Mouse (Mus musculus): ENCODE data around the gene Kcnj11. TPM values are rescaled to one million over a fixed set of nuclear protein-coding genes. Genes with fewer than 3 reads are reported as not detected.
A peak's percentile ranks its signal among the peaks of the same experiment; 100 is the strongest.

Kcnj11 gene
- polyA plus RNA-seq, 1 experiment from 2014 or later = 2.6 TPM

DNA sequence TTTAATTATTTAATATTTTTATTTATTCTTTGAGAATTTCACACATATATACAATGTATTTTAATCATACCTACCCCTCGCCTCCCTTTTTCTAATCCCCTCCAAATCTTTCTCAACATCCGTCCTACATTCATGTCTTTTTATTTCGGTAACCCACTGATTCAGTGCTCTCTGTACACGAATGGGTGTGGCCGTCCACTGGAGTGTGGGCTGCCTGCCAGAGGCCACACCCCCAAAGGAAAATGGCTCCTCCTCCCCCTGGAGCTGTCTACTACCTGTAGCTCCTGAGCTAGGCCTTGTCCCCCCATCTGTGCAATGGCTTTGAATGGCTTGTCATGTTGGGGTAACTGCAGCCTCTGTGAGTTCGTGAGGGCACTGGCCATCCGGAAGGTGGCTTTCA lies 23.7 kb downstream of the Kcnj11 start:
- H3K9ac ChIP-seq = no peak overlapping the region
- H3K27ac ChIP-seq = no peak overlapping the region
- no peak overlapping the region for H3K4me3 ChIP-seq
- 89% methylated on average over 7 of the region's 7 CpGs for WGBS
- peaks cover 9% of the 10 kb centered on the region; the same call in 1 of the 2 replicates for H3K4me1 ChIP-seq
- peaks cover 95% of the 10 kb centered on the region for H3K36me3 ChIP-seq (ENCODE audit: poor library complexity, severe bottlenecking)
- no peak overlapping the region for H3K4me2 ChIP-seq
- H3K27me3 ChIP-seq = no peaks in the 10 kb centered on the region
- ATAC-seq = no peak
- no peaks in the 10 kb centered on the region for H3K9me3 ChIP-seq (replicated peaks)

DNA sequence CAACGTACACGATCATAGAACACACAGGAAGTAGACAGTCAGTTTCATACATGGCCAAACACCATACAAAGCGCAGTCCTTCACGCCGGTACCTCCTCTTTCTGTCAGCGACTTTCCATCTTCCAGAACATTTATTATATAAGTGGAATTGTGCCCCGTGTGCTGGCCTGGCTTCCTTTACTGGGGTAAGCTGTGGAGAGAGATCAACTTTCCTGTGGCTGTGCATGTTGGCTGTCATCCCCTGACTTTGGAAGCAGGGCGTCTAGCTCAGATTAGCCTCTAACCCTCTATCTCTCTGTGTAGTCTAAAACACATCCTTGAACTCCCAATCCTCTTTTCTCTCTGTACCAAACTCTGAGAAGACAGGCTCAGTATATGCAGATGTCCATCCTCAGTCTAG lies 31.7 kb downstream of the Kcnj11 start:
- ATAC-seq = no peak
- Histone ChIP-seq H3K27ac (no peak overlapping the region), H3K4me2 (no peak overlapping the region), H3K27me3 (no peaks in the 10 kb centered on the region), H3K4me1 (no peaks in the 10 kb centered on the region), H3K36me3 (ENCODE audit: poor library complexity, severe bottlenecking) (peaks cover 95% of the 10 kb centered on the region), H3K9ac (no peak overlapping the region), H3K9me3 (replicated peaks) (no peaks in the 10 kb centered on the region), H3K4me3 (no peak overlapping the region)
- 93% methylated on average over 8 of the region's 8 CpGs for WGBS

DNA sequence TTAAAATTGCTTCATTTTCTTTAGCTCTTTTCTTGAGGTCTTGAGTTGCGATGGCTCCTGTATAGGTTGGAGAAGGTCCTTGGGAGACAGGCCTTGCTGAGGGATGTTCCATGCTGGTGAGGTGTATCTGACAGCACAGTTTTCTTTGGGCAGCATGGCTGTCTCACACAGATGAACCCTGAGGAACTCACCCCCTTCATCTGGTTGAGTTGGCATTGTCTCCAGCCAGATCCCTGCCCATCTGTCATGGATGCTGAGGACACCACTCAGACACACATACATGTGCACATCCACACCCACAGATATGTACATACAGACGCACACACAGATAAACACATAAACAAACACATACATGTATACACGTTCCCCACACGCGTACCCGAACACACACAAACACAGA lies 37.3 kb downstream of the Kcnj11 start:
- Histone ChIP-seq H3K4me1 (no peaks in the 10 kb centered on the region), H3K9ac (no peak overlapping the region), H3K36me3 (ENCODE audit: poor library complexity, severe bottlenecking) (peaks cover 90% of the 10 kb centered on the region), H3K27me3 (no peaks in the 10 kb centered on the region), H3K4me2 (no peak overlapping the region), H3K27ac (no peak overlapping the region), H3K9me3 (replicated peaks) (no peaks in the 10 kb centered on the region), H3K4me3 (no peak overlapping the region)
- whole genome bisulfite sequencing = 95% methylated on average over 6 of the region's 6 CpGs
- no peak for ATAC-seq

DNA sequence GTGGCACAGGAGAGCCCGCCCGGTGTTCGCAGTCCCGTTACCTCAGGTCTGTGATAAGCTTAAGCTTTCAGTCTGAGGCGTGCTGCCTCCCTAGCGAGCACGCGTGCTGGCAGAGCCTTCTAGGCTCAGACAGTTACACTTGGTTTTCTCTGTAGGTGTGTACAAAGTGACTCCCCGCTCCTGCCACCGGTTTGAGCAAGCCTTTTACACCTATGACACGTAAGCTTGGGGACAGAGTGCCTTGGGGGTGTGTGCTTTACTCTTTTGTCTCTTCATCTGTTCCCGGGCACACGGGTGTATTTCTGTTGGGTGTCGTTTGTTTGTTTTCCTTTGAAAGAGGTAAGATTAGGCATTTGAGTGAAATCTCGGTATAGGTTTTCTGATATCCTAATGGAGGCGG lies 39.0 kb downstream of the Kcnj11 start:
- Histone ChIP-seq H3K4me2 (no peak overlapping the region), H3K9me3 (replicated peaks) (no peaks in the 10 kb centered on the region), H3K36me3 (ENCODE audit: poor library complexity, severe bottlenecking) (peaks cover 90% of the 10 kb centered on the region), H3K4me3 (no peak overlapping the region), H3K9ac (no peak overlapping the region), H3K27ac (no peak overlapping the region), H3K4me1 (no peaks in the 10 kb centered on the region), H3K27me3 (no peaks in the 10 kb centered on the region)
- 94% methylated on average over 16 of the region's 16 CpGs for WGBS
- no peak for ATAC-seq

DNA sequence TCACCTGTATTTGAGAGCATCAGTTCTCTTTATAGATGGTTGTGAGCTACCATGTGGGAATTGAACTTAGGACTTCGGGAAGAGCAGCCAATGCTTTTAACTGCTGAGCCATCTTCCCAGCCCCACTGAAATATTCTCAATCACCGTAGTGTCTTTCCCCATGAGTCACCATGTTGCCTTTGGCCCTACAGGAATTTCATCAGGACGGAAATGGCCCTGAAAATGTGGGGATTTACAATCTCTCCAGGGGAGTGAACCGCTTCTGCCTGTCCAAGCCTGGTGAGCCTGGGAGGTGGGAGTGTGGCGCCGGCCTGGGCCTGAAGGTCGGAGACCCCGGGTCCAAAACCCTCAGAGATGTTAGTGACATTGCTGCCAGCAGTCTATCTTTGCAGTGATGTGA lies 39.9 kb downstream of the Kcnj11 start:
- no peak overlapping the region for H3K9ac ChIP-seq
- no peak for ATAC-seq
- no peaks in the 10 kb centered on the region for H3K4me1 ChIP-seq
- H3K4me3 ChIP-seq = no peak overlapping the region
- H3K36me3 ChIP-seq (ENCODE audit: poor library complexity, severe bottlenecking) = peaks cover 88% of the 10 kb centered on the region
- H3K27me3 ChIP-seq = no peaks in the 10 kb centered on the region
- WGBS = 95% methylated on average over 8 of the region's 8 CpGs
- no peaks in the 10 kb centered on the region for H3K9me3 ChIP-seq (replicated peaks)
- no peak overlapping the region for H3K27ac ChIP-seq
- no peak overlapping the region for H3K4me2 ChIP-seq

DNA sequence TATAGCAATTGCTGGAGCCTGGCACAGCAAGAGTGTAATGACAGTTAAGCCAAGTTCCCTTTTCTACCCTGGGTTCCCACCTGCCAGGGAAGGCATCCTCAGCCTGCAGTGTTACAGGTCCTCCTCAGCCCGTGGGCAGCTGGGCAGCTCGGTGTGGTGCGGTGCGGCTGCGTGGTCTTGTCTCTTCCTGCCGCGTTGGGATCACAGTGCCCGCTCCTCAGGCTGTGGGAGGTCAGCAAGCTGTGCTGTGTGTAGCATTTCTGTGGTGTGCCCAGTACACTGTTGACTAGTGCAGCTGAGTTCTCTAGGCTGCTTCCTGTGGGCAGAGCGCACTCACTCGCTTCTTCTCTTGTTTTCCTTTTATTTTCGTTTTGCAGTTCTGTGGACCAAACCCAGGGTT lies 41.7 kb downstream of the Kcnj11 start:
- no peak overlapping the region for H3K4me3 ChIP-seq
- H3K4me2 ChIP-seq = no peak overlapping the region
- WGBS = 93% methylated on average over 11 of the region's 11 CpGs
- H3K4me1 ChIP-seq = no peaks in the 10 kb centered on the region
- ATAC-seq = no peak
- no peaks in the 10 kb centered on the region for H3K9me3 ChIP-seq (replicated peaks)
- peaks cover 92% of the 10 kb centered on the region for H3K36me3 ChIP-seq (ENCODE audit: poor library complexity, severe bottlenecking)
- no peak overlapping the region for H3K27ac ChIP-seq
- no peaks in the 10 kb centered on the region for H3K27me3 ChIP-seq
- no peak overlapping the region for H3K9ac ChIP-seq

DNA sequence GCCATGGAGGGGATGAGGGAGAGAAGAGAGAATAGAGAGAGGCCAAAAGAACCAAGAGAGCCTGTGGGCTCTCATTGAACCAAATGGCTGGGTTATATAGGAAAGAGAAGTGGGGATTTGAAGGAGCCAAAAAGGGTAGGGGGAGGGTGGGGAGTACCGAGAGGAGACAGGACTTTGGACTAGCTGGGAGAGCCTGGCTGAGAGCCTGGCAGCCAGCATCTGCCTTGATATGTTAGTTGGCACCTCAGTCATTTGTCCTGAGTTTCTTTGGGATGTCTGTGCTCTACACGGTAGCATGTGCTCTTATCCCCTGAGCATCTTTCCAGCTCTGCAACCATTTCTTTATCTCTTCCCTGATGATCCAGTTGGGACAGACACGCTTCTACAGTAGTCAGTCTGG lies 47.0 kb downstream of the Kcnj11 start:
- no peak overlapping the region for H3K27ac ChIP-seq
- no peak overlapping the region for H3K4me2 ChIP-seq
- H3K27me3 ChIP-seq = no peaks in the 10 kb centered on the region
- H3K9me3 ChIP-seq (replicated peaks) = no peaks in the 10 kb centered on the region
- ATAC-seq = no peak
- H3K9ac ChIP-seq = no peak overlapping the region
- H3K4me3 ChIP-seq = no peak overlapping the region
- 83% methylated on average over 3 of the region's 3 CpGs for WGBS
- peaks cover 82% of the 10 kb centered on the region for H3K36me3 ChIP-seq (ENCODE audit: poor library complexity, severe bottlenecking)
- no peaks in the 10 kb centered on the region for H3K4me1 ChIP-seq

DNA sequence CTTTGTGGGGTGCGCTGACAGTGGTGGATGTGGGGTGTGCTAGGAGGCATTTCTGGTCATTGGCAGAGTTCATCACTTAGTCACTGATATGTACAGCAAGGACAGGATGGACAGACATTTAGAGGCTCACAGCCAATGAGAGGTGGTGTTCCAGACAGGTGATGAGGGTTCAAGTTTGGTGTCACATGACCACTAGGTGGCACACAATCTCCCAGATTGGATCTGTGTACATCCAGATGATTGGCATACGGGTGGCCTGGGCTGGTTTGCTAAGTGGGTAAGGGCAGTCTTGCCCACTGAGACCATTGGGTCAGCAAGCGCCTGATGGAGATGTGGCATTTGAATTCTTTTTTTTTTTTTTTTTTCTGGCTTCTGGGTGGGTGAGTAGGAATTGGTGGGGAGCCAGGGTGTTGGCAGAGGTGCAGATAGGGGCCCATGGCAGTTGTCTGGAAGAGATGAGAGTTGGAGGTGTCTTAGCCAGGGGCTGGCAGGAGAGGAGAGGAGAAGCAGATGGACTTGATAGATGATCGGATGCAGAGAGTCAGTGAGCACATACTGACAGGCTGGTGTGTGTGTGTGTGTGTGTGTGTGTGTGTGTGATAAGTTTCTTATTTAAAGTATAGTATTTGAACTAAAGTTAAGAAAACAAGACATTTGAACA lies 48.3 kb downstream of the Kcnj11 start:
- Histone ChIP-seq H3K27ac (no peak overlapping the region), H3K4me1 (no peaks in the 10 kb centered on the region), H3K9ac (no peak overlapping the region), H3K36me3 (ENCODE audit: poor library complexity, severe bottlenecking) (peaks cover 82% of the 10 kb centered on the region), H3K4me2 (no peak overlapping the region), H3K27me3 (no peaks in the 10 kb centered on the region), H3K9me3 (replicated peaks) (no peaks in the 10 kb centered on the region), H3K4me3 (no peak overlapping the region)
- ATAC-seq = peak; percentile 41; the same call in 1 of the 2 replicates
- WGBS = 89% methylated on average over 4 of the region's 4 CpGs

DNA sequence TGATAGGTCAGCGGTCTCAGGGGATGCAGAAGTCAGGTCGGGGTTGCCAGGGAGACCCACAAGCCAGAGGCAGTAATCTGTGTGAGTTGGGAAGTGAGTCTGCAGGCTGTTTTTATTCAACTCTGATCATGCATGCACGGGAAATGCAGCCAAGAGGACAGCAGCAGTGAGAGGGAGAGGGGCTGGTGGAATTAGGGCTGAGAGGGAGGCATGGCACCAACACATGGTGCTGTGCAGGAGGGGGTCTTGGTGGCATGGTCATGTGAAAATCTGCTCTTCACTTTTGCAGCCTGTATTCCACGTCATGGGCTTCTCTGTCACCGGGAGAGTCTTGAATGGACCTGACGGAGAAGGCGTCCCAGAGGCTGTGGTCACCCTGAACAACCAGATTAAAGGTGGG lies 50.6 kb downstream of the Kcnj11 start:
- H3K9ac ChIP-seq = no peak overlapping the region
- H3K36me3 ChIP-seq (ENCODE audit: poor library complexity, severe bottlenecking) = peaks cover 82% of the 10 kb centered on the region
- no peaks in the 10 kb centered on the region for H3K9me3 ChIP-seq (replicated peaks)
- WGBS = 78% methylated on average over 7 of the region's 7 CpGs
- H3K27me3 ChIP-seq = no peaks in the 10 kb centered on the region
- no peaks in the 10 kb centered on the region for H3K4me1 ChIP-seq
- no peak overlapping the region for H3K4me2 ChIP-seq
- H3K27ac ChIP-seq = no peak overlapping the region
- no peak overlapping the region for H3K4me3 ChIP-seq
- ATAC-seq = no peak

DNA sequence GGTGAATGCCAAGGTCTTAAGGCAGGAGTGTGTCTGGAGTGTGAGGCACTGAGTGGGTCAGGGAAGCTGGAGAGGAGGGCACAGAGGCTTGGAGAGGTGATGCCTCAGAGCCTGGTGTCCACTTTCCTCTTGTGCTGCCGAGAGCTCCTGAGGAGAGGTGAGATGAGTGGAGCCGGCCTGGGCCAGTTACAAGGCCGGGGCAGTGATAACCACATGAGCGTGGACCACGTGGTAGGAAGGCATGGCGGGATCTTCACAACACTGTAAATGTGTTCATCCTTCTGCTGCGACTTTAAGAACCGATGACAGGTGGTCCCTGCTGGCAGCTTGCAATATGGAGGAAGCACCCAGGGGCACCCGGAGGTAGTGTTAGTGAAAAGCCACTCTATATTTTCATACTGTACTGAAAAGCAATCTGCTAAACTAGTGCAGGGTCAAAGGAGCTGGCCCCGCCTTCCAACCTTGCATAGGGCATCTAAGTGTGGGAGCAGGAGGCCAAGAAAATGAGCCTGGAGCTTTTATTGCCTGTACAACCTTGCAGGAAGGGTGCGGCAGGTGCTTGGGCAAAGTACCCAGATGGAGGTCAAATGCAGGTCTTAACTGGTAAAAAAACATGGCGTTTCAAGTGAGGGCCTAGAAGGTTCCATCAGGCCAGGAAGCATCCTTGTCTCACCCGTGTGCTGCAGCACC lies 52.5 kb downstream of the Kcnj11 start:
- Histone ChIP-seq H3K27me3 (no peaks in the 10 kb centered on the region), H3K9ac (no peak overlapping the region), H3K27ac (no peak overlapping the region), H3K36me3 (ENCODE audit: poor library complexity, severe bottlenecking) (peaks cover 80% of the 10 kb centered on the region), H3K4me2 (no peak overlapping the region), H3K4me3 (no peak overlapping the region), H3K4me1 (no peaks in the 10 kb centered on the region), H3K9me3 (replicated peaks) (no peaks in the 10 kb centered on the region)
- 94% methylated on average over 13 of the region's 13 CpGs for WGBS
- no peak for ATAC-seq

DNA sequence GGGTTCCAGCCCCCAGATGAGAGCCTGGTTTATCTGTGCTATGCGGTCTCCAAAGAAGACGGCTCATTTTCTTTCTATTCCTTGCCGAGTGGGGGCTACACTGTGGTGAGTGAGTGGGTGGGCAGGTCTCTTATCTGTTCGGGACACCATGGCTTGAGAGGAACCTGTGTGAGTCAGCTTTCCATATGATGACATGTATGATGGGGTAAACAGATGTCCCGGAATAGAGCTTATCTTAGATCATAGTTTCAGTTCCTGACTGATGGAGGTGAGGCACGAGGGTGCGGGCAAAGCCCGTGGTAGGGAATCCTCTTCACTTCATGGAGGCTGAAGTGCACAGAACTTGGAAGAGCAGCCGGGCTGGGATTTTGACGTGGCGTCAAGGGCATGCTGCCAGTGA lies 54.7 kb downstream of the Kcnj11 start:
- no peak for ATAC-seq

DNA sequence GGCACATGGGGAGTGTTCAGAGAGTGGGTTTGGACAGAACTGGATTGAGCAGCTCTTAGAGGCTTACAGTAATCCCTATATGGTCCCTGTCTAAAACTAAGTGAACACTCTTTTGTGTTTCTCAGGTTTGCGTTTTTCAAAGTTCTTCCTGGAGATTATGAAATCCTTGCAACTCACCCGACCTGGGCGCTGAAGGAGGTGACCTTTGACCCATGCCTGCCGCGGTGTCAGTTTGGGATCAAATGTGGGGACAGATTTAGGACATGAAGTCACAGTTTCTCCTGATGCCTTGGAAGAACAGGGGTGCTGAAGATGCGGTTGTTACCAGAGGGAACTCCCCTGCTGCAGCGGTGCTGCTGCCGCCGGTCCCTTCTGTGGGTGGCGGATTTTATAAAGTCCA lies 56.5 kb downstream of the Kcnj11 start:
- H3K4me3 ChIP-seq = no peak overlapping the region
- H3K36me3 ChIP-seq (ENCODE audit: poor library complexity, severe bottlenecking) = peaks cover 81% of the 10 kb centered on the region
- no peak overlapping the region for H3K4me2 ChIP-seq
- H3K27ac ChIP-seq = no peak overlapping the region
- H3K9me3 ChIP-seq (replicated peaks) = no peaks in the 10 kb centered on the region
- no peak overlapping the region for H3K9ac ChIP-seq
- 90% methylated on average over 10 of the region's 10 CpGs for WGBS
- no peaks in the 10 kb centered on the region for H3K27me3 ChIP-seq
- no peak for ATAC-seq
- H3K4me1 ChIP-seq = no peaks in the 10 kb centered on the region

More for the DNA sequence above, 54.7 kb downstream of the Kcnj11 start:
- Histone ChIP-seq H3K36me3 (ENCODE audit: poor library complexity, severe bottlenecking) (peaks cover 84% of the 10 kb centered on the region), H3K4me1 (no peaks in the 10 kb centered on the region), H3K9ac (no peak overlapping the region), H3K27ac (no peak overlapping the region), H3K27me3 (no peaks in the 10 kb centered on the region), H3K4me2 (no peak overlapping the region), H3K9me3 (replicated peaks) (no peaks in the 10 kb centered on the region), H3K4me3 (no peak overlapping the region)
- WGBS = 95% methylated on average over 11 of the region's 11 CpGs

Data from forebrain, embryonic 13.5 days (tissue).